Mouse (Mus musculus) lung, adult 2 months (tissue): ENCODE results near the gene Ddx52.

Experiments
- CTCF ChIP-seq: fragments of 200-500 bp; IDR thresholded peaks from 2 replicates; pipeline ENCODE4 v1.5.1; 2011; ENCODE audit warnings: mild to moderate bottlenecking, low read length, control low read depth; ENCODE audit not compliant: insufficient read depth
- POLR2A ChIP-seq: fragments of 200-500 bp; IDR thresholded peaks from 2 replicates; pipeline ENCODE4 v1.6.1; 2011; ENCODE audit warnings: low read depth, mild to moderate bottlenecking, control low read depth, low read length, borderline replicate concordance; ENCODE audit errors: extremely low read depth

DNA sequence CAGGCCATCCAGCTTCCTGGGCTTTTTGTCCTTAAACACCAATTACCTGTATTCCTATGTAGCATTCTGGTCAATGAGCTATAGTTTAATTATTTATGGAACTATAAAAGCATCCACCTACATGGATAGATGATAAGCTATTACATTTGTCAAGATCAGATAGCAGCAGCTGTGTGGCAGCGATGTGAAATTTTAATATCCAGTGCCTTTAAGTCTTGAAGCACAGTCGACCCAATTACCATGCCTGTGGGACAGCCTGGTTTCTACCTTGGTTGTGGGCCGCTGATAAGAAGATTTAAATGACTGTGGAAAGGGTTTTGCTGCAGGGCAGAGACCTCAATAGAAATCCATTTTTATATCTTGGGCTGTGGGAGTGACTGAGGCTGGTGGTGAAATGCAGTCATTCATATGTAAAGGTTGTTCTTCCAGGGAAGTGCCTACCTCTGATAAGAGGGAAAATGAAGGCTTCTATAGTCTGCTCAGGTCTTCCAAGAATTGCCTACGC lies 57.6 kb downstream of the Ddx52 start:
- TF ChIP-seq CTCF (no peak), POLR2A (no peak)
